Mouse (Mus musculus): ENCODE data around the gene Tmc4. TPM values are rescaled to one million over a fixed set of nuclear protein-coding genes. Genes with fewer than 3 reads are reported as not detected.
"Not testable (repeated sequence)": the region's sequence is repeated elsewhere in the genome, so short reads cannot be mapped to it uniquely, and the experiment has no call there.

Gene Tmc4
- 0.05 and 0.12 TPM in 2 replicates for polyA plus RNA-seq (2012)

- H3K36me3 ChIP-seq (ENCODE audit: control insufficient read depth) = no peaks in the 10 kb centered on the region; the same call in 1 of the 2 replicates
- no peaks in the 10 kb centered on the region for H3K9me3 ChIP-seq (ENCODE audit: control insufficient read depth, low read length)
- H3K4me1 ChIP-seq (ENCODE audit: control insufficient read depth) = peaks cover 2% of the 10 kb centered on the region; the same call in 1 of the 2 replicates
- H3K27me3 ChIP-seq (ENCODE audit: control insufficient read depth) = no peaks in the 10 kb centered on the region
- H3K4me3 ChIP-seq (replicated peaks) = no peak within 1 kb of the TSS
- TF ChIP-seq GATA1 (IDR thresholded peaks at IDR 0.05; ENCODE audit: low read length) (no peak), TAL1 (IDR thresholded peaks at IDR 0.05; ENCODE audit: low read length) (no peak)
These were observed at the start of gene Tmc4 for GRCm38 (mm10) chr7:3677342-3677741. Gene Tmc4, minus strand, starts transcription at chr7:3677553.

DNA sequence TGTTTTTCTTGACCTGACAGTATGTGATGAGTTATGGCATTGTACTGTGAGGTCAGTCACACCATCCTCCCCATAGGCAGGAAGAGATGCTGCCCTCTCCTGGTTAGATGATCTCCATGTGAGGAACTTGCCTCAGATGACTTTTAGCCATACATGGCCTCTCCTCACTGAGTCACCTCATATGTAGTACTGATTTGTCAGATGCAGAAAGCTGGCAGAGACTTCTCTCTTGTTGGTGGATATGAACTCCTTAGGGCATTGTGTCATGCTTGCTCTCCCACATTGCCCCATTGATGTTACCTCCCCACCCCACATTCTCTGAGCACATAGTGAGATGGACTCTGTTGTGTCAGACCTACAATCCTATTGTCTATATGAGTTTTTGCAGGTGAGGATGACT lies 48.1 kb upstream of the Tmc4 start:
- H3K9me3 ChIP-seq (ENCODE audit: control insufficient read depth, low read length); H3K4me1 ChIP-seq (ENCODE audit: control insufficient read depth); H3K4me3 ChIP-seq (replicated peaks); H3K36me3 ChIP-seq (ENCODE audit: control insufficient read depth); H3K27me3 ChIP-seq (ENCODE audit: control insufficient read depth): not testable (repeated sequence)

DNA sequence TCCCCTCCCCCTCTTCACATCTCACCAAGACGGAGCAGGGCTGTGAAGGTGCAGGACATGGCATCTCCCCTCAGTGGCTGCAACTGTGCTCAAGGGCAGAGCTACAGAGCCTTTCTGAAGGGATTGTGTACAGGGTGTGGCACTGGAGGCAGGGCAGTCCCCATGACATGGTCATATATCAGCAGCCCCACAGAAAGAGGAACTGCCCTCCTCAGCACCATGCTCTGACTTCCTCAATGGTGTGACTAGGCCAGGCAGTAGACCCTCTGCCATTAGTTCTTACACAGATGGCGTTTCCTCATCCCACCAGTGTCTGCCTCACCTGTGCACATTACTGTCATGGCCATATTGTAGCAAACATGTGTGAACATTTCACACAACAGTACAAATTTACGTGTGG lies 42.9 kb upstream of the Tmc4 start, which contains the start of gene Pirb:
Gene Pirb (minus strand): TSS at position 124 of the 400 bp plus-strand sequence.
- H3K4me1 ChIP-seq (ENCODE audit: control insufficient read depth); H3K36me3 ChIP-seq (ENCODE audit: control insufficient read depth); H3K9me3 ChIP-seq (ENCODE audit: control insufficient read depth, low read length); H3K4me3 ChIP-seq (replicated peaks); H3K27me3 ChIP-seq (ENCODE audit: control insufficient read depth): not testable (repeated sequence)

GRCm38 (mm10) chr7:3715249-3715648 lies 37.9 kb upstream of the Tmc4 start:
- Histone ChIP-seq H3K36me3 (ENCODE audit: control insufficient read depth) (no peaks in the 10 kb centered on the region), H3K27me3 (ENCODE audit: control insufficient read depth) (no peaks in the 10 kb centered on the region), H3K9me3 (ENCODE audit: control insufficient read depth, low read length) (no peaks in the 10 kb centered on the region), H3K4me1 (ENCODE audit: control insufficient read depth) (no peaks in the 10 kb centered on the region), H3K4me3 (replicated peaks) (no peak overlapping the region)
- TF ChIP-seq TAL1 (IDR thresholded peaks at IDR 0.05; ENCODE audit: low read length) = no peak
- TF ChIP-seq GATA1 (IDR thresholded peaks at IDR 0.05; ENCODE audit: low read length) = no peak

DNA sequence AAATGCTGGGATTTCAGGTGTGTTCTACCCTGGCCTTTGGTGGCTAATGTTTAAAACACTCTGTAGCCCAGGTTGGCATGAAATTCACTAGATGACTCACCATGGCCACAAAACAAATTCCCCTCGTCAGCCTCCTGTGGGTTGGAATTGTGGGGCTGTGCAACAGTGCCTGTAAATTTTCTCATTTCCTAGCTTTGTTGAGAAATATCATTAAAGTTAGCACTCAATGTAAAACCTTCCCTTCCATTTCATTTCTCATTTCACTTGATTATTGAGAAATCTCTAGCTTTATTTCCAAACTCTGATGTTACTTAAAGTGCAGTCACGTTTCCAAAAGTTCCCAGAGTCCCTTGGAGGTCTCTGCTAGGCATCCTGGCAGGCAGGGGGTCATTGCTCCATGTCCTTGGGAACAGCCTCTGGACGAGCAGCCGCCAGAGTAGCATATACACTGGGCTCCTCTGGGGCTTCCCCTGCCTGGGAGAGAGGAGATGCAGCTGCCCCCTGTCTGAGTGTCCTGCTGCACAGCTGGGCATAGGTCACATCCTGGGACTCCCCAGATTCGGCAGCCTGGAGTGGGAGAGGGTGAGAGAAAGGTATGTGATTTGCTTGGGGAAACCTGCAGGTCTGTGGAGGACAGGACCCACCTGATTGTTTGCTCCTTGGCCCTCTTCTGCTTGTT lies 35.0 kb upstream of the Tmc4 start:
- Histone ChIP-seq H3K36me3 (ENCODE audit: control insufficient read depth) (peaks cover 7% of the 10 kb centered on the region), H3K4me3 (replicated peaks) (no peak overlapping the region), H3K4me1 (ENCODE audit: control insufficient read depth) (no peaks in the 10 kb centered on the region), H3K9me3 (ENCODE audit: control insufficient read depth, low read length) (no peaks in the 10 kb centered on the region), H3K27me3 (ENCODE audit: control insufficient read depth) (no peaks in the 10 kb centered on the region)
- no peak for TF ChIP-seq TAL1 (IDR thresholded peaks at IDR 0.05; ENCODE audit: low read length)
- no peak for TF ChIP-seq GATA1 (IDR thresholded peaks at IDR 0.05; ENCODE audit: low read length)

DNA sequence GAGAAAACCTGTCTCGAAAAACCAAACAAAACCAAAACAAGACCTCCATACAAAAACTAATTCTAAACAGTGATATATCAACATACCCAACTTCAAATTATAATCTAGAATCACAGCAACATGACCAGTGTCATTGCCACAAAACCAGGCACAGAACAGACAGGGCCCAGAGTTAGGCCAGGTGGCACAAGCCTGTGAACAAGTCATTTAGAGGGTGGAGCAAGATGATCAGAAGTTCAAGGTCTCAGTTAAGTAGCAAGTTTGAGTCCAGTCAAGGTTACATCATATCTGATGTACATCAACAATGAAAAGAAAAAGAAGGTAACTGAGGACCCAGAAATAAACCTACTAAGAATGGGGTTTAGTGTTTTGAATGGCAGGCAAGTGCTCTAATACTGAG lies 31.6 kb upstream of the Tmc4 start:
- Histone ChIP-seq H3K36me3 (ENCODE audit: control insufficient read depth) (peaks cover 37% of the 10 kb centered on the region), H3K4me3 (replicated peaks) (no peak overlapping the region), H3K27me3 (ENCODE audit: control insufficient read depth) (no peaks in the 10 kb centered on the region), H3K4me1 (ENCODE audit: control insufficient read depth) (peaks cover 23% of the 10 kb centered on the region), H3K9me3 (ENCODE audit: control insufficient read depth, low read length) (no peaks in the 10 kb centered on the region)
- TF ChIP-seq GATA1 (IDR thresholded peaks at IDR 0.05; ENCODE audit: low read length) (no peak), TAL1 (IDR thresholded peaks at IDR 0.05; ENCODE audit: low read length) (no peak)

GRCm38 (mm10) chr7:3708447-3708980 lies 31.2 kb upstream of the Tmc4 start:
- peaks cover 25% of the 10 kb centered on the region for H3K4me1 ChIP-seq (ENCODE audit: control insufficient read depth)
- peaks cover 37% of the 10 kb centered on the region for H3K36me3 ChIP-seq (ENCODE audit: control insufficient read depth)
- H3K4me3 ChIP-seq (replicated peaks); H3K27me3 ChIP-seq (ENCODE audit: control insufficient read depth); H3K9me3 ChIP-seq (ENCODE audit: control insufficient read depth, low read length): not testable (repeated sequence)

DNA sequence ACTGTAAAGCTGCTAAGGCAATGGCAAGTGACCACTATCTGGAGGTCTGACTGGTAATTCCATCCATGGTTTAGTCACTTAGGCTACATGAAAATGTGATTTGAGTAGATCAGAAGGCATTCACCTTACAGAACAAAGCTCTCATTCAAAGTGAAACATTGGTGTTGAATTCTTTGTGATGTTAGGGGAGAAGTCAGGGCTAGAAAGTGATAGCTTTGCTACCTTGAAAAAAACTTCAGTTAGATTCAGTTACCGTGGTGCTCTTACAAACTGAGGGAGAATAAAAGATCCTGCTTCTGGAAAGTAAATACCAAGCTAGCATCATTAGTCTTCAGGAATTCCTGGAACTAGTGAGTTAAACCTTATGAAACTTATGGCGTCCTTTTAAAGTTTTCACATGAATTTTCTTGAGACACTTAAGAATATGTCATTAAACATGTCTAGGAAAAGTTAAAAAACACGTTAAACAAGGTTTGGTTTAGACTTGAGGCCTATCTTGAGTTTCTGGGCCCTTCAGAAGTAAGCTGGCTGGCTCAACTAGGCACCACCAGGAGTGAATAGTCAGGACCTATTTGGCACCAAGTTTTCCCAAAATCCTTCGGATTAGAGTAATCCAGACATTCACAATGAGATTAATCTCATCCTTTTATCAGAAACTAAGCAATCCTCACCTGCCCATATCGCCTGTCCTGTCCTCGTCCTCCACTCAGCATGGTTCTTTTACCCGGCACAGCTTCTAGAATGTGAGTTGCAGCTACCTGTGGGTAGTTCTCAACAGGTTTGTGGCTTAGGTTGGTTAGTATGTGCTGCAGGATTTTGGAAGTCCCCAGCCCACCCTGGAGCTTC lies 30.4 kb upstream of the Tmc4 start:
- Histone ChIP-seq H3K4me1 (ENCODE audit: control insufficient read depth) (peaks cover 29% of the 10 kb centered on the region), H3K36me3 (ENCODE audit: control insufficient read depth) (peaks cover 37% of the 10 kb centered on the region), H3K4me3 (replicated peaks) (no peak overlapping the region), H3K9me3 (ENCODE audit: control insufficient read depth, low read length) (no peaks in the 10 kb centered on the region), H3K27me3 (ENCODE audit: control insufficient read depth) (no peaks in the 10 kb centered on the region)
- no peak for TF ChIP-seq TAL1 (IDR thresholded peaks at IDR 0.05; ENCODE audit: low read length)
- TF ChIP-seq GATA1 (IDR thresholded peaks at IDR 0.05; ENCODE audit: low read length) = no peak

DNA sequence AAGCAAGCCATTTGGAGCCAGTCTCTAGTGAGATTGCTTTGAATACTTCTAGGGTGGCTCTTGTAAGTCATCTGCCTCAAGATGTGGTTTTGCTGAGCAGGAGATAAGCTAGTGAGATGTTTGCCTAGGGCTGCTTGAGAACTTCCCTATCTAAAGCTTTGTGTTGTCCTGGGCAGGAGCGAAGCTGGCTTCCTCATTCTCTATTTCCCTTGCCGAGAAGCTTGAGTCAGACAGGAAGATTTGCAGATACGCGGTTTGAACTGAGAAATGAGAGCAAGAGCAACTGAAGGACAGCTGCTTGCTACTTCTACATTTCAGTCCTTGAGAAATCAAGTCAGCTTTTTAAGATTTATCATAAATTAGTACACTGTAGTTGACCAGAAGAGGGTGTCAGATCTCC lies 29.7 kb upstream of the Tmc4 start:
- Histone ChIP-seq H3K27me3 (ENCODE audit: control insufficient read depth) (no peaks in the 10 kb centered on the region), H3K4me1 (ENCODE audit: control insufficient read depth) (peaks cover 29% of the 10 kb centered on the region), H3K4me3 (replicated peaks) (no peak overlapping the region), H3K36me3 (ENCODE audit: control insufficient read depth) (peaks cover 37% of the 10 kb centered on the region), H3K9me3 (ENCODE audit: control insufficient read depth, low read length) (no peaks in the 10 kb centered on the region)
- no peak for TF ChIP-seq GATA1 (IDR thresholded peaks at IDR 0.05; ENCODE audit: low read length)
- no peak for TF ChIP-seq TAL1 (IDR thresholded peaks at IDR 0.05; ENCODE audit: low read length)
